Mouse (Mus musculus) natural killer cell, adult 2 months (primary cell): ENCODE measurements around the gene Slc9c1.
"Not testable (repeated sequence)": the region's sequence is repeated elsewhere in the genome, so short reads cannot be mapped to it uniquely, and the experiment has no call there.

Experiments used
- DNase-seq, 2 experiments: peaks; one replicate each; pipeline ENCODE4 v3.0.0; 2022; ENCODE audit warnings: low spot score in 2 of 2

The Slc9c1 gene

GRCm38 (mm10) chr16:45535009-45535408 is at the start of gene Slc9c1:
Gene Slc9c1 (plus strand): TSS chr16:45535309.
- no peak for DNase-seq

DNA sequence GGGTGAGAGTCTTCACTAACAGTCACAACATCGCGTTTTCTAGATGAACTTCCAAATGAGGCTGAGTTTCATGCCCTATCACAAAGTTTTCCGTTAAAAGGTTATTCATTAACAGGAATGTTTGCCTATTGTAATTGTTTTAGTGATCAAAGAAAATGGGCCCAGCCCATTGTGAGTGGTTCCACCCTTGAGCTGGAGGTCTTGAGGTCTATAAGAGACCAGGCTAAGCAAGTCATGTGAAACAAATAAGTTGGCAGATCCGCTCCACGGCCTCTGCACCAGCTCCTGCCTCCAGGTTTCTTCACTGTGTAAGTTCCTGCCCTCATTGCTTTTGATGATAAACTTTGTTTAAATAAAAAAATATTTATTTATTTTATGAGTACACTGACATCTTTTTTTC is 42.2 kb upstream of the Slc9c1 start, which contains the start of gene Gm609:
Gene Gm609, minus strand, starts transcription at position 43 of the 400 bp plus-strand sequence.
- no peak for DNase-seq

- DNase-seq = no peak
These were observed 39.8 kb upstream of the Slc9c1 start for GRCm38 (mm10) chr16:45495326-45495725.

DNA sequence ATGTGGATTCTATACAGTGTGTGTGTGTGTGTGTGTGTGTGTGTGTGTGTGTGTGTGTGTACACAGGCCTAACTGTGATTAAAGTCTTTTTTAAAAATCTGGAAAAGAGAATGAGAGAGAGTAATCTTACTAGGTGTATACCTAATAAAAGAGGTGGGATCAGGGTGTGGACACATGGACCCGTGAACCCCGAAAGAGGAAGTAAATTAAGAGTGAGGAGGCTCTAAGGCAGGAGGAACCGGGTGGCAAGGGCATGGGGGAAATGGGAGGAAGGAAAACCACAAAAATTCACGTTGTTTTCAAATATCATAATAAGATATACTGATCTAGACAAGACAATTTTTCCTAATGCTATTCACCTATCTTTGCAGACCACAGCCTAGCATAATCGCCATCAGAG is 9.6 kb upstream of the Slc9c1 start:
- DNase-seq = no peak

DNA sequence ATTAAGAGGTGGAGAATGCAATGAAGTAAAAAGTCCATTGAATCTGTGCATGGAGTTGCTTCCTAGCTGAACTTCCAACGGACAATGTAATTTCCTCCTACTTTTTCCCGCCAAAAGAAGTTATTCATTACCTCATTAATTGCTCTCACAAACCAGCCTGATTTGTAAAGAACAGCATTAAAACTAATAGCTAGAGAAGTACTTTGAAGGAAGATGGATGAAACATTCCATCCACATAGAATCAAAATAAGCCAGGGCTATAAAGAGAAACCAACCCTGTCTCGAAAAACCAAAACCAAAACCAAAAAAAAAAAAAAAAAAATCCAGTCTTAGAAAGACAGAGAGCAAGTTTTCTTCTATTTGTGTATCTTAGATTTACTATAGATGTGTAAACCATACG is 3.2 kb upstream of the Slc9c1 start, which contains the start of gene Gm17783:
Gene Gm17783, minus strand, starts transcription at position 101 of the 400 bp plus-strand sequence.
- no peak for DNase-seq

DNA sequence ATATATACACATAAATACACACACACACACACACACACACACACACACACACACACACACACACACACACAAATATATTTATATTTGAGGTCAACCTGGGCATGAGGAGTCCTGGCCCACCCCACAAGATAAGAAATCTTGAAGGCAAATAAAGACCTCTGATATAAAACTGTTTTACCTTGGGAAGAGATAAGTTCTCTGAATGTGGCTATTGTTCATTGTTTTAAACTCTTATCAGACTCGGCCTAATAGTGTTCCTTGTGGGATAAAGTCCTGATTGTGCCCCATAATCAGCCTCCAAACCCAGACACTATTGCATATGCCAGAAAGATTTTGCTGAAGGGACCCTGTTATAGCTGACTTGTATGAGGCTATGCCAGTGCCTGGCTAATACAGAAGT is 3.2 kb downstream of the Slc9c1 start:
- DNase-seq = not testable (repeated sequence)

- DNase-seq = no peak
These were observed 7.0 kb downstream of the Slc9c1 start for GRCm38 (mm10) chr16:45542108-45542507.

DNA sequence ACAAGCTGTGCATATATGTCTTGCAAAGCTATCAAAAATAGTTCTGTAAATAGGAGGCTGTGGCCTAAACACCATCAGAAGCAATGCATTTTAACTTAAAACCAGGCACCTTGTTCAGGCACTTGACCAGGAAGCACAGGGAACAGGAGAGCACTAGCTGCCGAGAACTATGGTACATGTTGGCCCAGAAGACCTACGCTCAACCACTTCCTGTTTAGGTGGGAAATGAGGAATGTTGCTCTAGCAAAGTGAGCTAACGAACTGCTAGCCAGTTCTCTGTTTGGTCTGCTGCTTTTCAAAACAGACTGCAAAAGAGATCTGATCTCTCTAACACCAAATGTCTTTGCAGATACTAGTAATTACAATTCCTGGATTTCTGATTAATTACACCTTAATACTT is 9.2 kb downstream of the Slc9c1 start:
- peak; percentile 4 to 32 for DNase-seq

DNA sequence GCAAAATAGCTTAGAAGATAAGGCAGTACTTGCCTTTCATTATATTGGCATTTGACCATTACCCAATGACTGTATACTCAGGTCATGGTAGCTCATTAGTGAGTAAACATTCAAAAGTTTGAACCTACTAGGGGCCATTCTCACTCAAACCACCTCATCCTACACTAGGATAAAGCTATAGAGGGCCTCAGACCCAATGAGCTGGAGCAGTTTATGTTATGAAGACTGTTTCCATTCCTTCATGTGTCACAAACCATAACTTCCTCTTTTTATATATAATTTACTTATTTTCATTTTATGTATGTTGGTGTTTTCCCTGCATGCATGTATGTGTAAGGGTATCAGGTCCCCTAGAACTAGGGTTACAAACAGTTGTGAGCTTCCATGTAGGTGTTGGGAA is 12.9 kb downstream of the Slc9c1 start:
- DNase-seq = no peak

GRCm38 (mm10) chr16:45551579-45551978 is 16.5 kb downstream of the Slc9c1 start:
- no peak for DNase-seq

DNA sequence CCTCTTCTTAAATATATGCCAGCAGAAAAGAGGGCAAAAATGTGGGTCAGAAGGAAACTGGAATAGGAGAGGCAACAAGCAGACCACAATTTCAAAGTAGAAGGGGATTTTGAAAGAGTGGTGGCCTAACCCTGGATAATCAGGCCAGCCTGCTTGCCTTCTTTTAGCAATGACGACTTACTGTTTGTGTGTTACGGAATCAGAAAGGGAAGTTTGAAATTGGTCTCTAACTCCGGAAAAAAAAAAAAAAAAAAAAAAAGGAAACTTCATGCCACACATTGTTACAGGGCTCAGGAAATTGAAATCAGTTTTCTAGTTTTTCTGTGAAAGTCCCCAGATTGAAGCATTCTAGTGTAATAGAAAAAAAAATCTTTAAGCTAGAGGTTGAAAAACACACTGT is 26.6 kb downstream of the Slc9c1 start:
- DNase-seq = no peak

DNA sequence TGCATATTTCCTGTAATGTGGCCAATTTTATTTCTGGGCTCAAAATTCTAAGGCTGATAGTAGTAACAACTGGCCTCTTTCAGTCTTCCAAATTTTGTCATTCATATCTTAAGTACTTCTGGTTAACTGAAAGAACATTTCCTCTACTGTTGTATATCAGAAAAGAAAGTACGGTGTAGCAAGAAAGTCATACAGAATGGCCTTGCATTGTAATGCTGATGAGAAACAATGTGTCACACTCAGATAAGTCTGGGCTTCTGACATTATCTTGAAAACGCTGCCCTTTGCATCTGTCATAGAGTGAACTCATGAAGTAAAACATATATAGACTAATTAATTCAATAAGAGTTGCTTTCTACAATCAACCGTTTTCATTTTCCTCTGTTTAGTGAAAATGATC is 37.2 kb downstream of the Slc9c1 start:
- DNase-seq = no peak

GRCm38 (mm10) chr16:45579883-45580282 is 44.8 kb downstream of the Slc9c1 start:
- DNase-seq = no peak

DNA sequence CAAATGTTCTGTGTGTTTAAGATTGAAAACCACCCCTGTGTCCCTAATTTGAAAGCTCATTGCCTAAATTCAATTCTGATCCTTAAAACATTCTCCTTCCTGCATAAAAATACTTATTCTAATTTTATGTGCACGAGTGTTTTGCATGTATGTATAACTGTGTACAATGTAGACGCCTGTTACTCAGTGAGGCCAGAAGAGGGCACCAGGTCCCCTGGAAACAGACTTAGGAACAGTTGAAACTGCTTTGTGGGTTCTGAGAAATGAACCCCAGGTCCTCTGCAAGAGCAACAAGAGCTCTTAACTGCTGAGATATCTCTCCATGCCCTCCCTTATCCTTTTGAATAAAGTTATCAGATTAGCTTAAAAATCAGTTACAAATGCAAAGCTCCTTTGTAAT is 47.4 kb downstream of the Slc9c1 start:
- peak in 1 of 2 experiments; percentile 19 for DNase-seq

DNA sequence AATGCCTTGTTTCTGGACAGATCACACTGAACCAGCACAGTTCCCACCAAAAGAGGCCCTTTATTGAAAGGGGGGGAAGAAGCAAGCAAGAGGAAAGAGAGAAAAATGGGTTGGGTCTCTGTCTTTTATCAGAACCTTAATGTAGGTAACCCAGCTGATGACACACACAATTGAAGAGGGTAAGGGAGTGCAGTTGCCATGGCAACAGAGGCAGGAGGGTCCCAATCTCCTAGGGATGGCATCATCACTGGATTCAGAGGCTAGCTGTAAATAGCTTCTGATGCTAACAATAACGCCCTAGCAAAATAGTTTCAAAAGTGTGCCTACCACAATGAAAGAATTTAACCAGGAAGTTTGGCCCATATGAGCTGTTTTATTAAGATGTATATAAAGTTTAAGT is 58.5 kb downstream of the Slc9c1 start:
- no peak for DNase-seq

DNA sequence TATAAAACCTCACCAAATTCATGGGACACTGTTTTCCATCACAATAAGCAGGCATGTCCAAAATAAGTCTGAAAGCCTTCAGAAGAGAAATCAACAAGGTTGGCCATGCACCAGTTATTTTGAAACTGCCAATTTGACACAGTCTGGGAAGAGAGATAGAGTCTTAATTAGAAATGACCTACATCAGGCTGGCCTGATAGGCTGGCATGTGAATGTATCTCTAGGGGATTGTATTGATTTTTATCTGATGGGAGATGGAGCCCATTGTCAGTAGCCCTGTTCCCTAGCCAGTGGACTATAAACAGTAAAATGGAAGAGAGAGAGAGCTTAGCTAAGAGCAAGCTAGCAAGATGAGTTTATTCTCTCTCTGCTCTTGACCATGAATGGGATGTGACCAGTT is 60.4 kb downstream of the Slc9c1 start:
- no peak for DNase-seq

GRCm38 (mm10) chr16:45608481-45608954 is 73.4 kb downstream of the Slc9c1 start:
- peak in 1 of 2 experiments; percentile 16 for DNase-seq

DNA sequence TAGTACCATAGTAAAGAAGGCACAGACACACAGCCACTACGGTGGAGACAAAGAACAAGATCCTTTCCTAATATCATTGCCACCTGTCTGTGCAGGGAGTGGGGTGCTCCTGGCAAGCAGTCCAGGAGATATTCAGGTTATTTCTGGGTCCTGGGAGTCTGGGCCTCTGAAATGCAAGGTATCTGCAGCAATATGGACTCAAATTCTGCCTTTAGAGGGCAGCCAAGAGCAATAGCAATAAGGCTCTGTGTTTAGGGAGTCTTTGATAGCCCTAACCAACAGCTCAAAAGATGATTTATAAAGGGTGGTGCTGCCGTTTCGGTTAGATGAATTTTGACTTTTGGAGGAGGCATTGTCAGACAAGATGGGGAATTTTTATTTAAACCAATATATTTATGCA is 74.2 kb downstream of the Slc9c1 start:
- DNase-seq = peak in 1 of 2 experiments; percentile 12

- no peak for DNase-seq
These were observed 75.2 kb downstream of the Slc9c1 start, which contains the start of gene Gcsam for GRCm38 (mm10) chr16:45610267-45610666. Gene Gcsam (plus strand): TSS chr16:45610380.

DNA sequence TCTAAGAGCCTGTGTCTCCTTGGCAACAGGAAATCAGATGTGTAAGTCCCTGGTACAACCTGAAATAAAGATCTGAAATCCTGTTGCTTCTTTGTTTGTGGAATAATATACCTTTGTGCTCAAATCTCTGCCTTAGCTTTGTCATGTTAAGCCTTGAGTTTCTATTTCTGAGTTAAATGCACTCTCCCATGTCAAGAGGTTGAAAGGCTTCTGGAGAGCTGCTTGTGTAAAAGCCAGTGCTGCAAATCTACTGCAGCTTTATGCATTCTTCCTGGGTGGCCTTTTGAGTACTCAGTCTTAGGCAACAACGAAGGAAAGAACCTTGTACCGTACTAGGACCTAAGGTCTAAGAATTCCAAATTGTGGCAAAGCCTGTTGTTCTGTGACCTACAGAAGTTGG is 78.1 kb downstream of the Slc9c1 start:
- no peak for DNase-seq

DNA sequence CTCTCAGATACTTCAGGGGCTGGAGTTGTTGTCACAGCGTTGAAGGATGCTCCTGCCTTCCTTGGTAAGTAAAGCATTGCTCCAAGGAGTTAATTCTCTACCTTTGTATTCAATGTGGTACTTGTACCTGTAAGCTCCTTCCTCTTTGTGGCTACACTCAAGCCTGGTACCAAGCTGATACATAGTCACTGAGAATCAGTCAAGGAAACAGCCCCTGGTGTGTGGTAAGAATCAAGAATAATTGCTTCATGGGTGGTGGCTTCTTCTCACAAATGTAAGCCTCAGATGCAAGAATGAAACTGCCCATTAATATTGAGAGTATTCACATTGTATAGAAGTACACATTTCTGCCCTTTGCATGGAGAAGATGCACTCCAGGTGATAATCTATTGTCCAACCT is 80.8 kb downstream of the Slc9c1 start:
- no peak for DNase-seq

GRCm38 (mm10) chr16:45619751-45620375 is 84.8 kb downstream of the Slc9c1 start:
- no peak for DNase-seq

GRCm38 (mm10) chr16:45623230-45623629 is 88.1 kb downstream of the Slc9c1 start:
- DNase-seq = no peak

DNA sequence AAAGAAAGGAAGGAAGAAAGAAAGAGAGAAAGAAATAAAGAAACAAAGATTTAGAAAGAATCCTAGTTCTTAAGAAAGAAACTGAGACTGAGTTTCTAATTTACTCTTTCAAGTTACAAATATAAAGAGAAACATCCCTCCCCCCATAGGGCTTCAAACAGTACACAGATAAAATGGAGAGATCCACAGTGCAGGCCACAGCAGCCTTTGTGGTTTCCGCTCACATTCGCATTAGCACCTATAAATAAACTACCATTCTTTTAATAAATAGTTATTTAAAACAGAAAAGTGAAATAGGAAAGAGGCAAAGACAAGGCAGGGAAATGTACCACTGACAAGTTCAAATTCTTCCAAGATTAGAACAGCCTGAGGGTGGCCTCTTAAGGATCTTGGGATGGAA is 89.7 kb downstream of the Slc9c1 start:
- no peak for DNase-seq
